Mouse (Mus musculus): ENCODE data around the gene Sf1. TPM values are rescaled to one million over a fixed set of nuclear protein-coding genes. Genes with fewer than 3 reads are reported as not detected.

The Sf1 gene
- polyA plus RNA-seq, 2 experiments from 2014 or later = 55.3 to 56.7 TPM

DNA sequence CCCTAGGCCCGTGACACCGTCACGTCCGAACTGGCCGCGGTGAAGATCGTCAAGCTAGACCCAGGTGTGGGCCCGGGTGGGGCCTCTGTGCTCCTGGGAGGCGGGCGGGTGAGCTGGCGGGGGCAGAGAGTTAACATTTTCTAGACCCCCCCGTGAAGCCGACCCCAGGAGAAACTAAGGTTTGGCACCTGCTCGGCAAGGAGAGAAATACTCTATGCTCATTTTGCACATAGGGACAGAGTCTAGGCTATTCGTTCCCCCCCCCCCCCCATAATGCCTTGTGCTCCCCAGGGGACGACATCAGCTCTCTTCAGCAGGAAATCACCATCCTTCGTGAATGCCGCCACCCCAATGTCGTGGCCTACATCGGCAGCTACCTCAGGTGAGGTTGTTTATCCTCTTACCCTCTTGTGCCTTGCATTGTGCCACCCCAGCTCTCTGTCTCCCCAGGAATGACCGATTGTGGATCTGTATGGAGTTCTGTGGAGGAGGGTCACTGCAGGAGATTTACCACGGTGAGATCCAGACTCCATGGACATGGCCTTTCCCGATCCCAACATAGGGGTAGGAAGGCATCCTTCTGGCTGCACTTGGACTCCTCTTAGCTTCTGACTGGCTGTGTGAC, 21.9 kb upstream of the Sf1 start:
- no peak for ATAC-seq

DNA sequence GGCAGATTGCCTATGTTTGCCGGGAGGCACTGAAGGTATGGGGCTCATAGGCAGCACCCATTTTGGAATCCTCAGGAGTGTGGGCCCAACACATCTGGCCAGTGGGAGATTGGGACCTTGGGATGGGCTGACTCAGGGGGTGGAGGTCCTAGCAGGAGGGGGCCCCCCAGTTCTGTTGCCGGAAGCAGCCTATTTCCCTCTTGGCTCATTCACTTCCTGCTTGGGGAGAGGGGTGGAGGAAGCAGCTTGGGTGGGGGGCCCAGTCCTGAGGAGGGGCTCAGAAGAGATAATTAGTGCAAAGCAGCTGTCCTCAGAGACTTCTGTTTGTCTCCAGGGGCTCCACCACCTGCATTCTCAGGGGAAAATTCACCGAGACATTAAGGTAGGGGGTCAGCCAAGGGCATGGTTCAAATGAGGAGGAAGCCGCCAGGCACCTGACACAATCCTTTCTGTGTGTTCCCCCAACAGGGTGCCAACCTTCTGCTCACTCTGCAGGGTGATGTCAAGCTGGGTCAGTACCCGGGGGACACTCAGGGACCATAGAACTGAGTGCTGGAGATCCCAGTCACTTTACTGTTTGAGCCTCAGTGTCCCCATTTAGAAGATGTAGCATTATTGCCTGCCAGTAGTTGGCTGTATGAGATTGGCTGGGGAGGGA, 21.1 kb upstream of the Sf1 start:
- no peak for ATAC-seq

DNA sequence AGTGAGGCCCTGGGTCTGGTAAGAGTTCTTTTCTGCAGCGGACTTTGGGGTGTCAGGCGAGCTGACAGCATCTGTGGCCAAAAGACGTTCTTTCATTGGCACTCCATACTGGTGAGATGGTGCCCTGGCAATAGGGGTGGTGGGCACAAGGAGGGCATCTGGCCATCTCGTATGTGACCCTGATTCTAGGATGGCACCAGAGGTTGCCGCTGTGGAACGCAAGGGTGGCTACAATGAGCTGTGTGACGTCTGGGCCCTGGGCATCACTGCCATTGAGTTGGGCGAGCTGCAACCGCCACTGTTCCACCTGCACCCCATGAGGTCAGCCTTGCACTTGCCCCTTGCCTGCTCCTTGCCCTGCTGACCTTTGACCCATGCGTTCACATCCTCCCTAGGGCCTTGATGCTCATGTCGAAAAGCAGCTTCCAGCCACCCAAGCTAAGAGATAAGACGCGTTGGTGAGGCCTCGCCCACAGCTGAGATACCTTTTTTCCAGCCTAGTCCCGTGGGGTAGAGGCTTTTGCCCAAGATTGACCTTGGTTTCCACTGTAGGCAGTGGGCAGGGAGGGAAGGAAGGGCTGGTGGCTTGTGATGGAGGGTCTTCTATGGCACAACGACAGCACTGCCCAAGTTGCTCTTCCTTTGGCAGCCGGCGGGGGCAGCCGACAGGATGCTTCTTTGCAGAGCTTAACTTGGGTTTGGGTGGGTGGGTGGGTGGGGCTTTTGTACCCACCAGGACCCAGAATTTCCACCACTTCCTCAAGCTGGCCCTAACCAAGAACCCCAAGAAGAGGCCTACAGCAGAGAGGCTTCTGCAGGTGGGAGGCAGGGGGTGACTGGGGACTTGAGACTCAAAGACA, 20.2 kb upstream of the Sf1 start:
- no peak for ATAC-seq

DNA sequence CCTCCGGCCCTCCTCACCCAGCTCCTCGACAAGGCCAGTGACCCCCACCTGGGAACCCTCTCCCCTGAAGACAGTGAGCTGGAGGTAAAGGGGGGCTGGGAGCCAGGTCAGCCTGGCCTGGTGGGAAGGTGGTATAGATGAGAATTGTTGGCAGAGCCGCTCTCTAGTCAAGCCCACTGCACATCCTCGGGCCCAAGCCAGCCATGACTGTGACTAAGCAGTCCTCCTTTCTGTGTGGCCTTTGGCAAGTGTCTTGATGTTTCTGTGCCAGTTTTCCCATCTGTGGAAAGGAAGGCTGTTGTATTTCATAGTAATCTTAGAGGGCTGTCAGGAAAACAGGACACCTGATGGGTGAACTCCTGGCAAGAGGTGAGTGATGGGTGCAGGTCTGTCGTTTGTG, 19.5 kb upstream of the Sf1 start:
- no peak for ATAC-seq

DNA sequence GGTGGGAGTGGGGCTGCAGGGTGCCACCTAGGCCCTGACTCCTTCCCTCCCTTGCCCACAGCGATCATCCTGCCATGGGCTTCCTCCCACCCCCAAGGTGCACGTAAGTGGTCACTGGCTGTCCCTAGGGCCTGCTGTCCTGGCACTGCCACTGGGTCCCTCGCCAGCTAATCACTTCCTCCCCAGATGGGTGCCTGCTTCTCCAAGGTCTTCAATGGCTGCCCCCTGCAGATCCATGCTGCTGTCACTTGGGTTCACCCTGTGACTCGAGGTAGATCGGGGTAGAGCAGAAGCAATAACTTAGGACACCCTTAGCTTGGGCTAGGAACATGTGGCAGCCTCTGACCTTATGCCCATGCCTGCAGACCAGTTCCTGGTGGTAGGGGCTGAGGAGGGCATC, 17.5 kb upstream of the Sf1 start:
- ATAC-seq = no peak

DNA sequence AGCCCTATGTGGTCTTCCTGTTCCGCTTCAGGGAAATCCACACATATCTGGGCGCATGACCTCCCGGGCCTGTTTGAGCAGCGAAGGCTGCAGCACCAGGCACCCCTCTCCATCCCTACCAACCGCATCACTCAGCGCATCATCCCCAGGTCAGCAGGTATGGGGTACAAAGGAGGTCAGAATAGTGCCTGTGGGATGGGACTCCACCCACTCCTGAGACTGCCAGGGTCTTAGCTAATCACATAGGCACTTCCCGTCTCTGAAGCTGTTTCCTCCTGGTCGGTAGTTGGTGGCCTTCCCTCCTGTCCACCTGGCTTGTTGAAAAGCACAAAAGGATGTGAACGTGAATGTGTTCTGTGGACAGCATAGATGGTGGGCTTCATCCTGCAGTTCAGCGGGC, 16.8 kb upstream of the Sf1 start:
- ATAC-seq = no peak

DNA sequence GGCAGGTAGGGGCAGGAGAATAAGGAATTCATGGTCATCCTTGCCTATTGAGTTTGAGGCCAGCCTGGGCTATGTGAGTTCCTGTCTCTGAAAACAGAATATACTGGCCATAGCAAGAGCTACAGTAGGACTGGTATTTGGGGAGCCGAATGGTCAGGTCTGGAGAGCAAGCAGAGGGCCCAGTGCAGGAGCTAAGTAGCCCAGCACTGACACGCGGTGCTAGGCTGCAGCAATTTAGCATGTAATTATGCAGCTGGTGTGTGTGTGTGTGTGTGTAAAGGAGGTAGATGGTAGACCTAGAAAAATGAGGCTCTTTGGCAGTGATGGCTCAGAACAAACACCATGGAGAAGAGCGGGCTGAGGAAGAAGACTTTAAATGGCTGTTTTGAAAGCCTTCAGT, 15.9 kb upstream of the Sf1 start:
- ATAC-seq = no peak

DNA sequence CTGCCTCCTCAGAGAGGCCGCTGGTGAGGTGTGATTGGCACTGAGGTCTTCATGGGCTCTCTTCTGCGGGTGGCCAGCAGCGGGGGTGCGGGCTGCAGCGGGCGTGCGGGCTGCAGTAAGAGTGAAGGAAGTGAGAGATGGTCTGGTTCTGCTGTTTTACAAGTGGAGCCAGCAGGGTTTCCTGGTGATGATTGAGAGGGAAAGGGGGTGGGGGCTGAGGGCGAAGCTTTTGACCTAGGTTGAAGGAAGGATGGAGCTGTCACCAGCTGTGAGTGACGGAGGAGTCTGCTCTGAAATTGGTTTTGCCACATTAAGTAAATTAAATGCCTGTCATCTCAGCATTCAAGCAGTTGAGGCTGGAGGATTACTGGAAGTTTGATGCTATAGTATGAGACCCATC, 14.8 kb upstream of the Sf1 start:
- no peak for ATAC-seq

DNA sequence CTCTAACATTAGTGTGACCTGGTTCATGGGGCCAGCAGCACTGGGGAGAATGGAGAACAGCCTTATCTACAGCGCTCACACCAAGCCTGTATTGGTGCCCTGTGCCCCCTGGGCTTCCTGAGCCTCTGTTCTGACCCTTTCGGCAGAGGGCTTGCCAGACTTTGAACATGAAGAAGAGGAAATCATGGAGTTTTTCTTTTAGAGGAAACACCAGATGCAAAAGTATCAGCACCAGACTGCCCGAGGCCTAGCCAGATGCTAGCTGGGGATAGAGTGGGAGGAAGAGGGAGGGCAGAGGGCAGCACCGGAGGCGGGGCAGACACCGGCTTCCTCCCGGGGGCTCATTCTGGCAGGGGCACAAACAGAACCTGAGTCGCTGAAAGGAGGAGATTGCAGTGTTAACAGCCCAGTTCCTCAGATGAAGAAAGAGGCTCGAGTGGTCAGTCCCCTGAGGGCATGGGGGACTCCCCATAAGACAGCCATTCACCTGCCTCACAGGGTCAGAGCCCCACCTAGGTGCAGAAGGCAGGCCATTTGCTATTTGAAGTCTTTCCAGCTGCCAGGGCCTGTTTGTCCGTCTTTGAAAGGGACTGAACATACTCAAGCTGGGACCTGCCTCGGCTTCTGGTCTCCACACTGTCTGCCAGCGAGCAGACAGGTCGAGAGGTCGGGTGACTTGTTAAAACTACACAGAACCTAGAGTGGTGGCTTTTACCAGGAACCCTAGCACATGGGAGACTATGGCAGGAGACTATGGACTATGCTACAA, 14.1 kb upstream of the Sf1 start:
- no peak for ATAC-seq

DNA sequence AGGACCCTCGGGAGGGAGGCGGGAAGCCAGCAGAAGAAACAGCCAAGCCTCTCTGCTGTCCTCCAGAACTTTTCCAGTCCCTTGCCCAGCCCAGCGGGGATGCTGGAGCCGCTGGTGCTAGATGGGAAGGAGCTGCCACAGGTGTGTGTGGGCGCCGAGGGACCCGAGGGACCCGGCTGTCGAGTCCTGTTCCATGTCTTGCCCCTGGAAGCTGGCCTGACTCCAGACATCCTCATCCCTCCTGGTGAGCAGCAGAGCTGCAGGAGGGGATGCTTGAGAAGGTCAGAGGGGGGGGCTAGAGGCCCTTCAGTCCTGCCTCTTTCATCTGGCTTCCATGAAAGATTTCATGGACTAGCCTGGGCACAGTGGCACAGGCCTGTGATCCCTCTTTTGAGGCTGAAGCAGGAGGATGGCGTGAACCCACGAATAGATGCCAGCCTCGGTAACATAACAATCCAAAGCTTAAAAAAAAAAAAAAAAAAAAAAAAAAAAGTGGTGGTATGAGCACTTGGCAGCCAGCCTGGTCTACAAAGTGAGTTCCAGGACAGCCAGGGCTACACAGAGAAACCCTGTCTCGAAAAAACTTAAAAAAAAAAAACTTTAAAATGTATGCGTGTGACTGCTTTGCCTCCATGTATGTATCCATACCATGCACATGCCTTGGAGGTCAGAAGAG, 11.9 kb upstream of the Sf1 start:
- ATAC-seq = no peak

DNA sequence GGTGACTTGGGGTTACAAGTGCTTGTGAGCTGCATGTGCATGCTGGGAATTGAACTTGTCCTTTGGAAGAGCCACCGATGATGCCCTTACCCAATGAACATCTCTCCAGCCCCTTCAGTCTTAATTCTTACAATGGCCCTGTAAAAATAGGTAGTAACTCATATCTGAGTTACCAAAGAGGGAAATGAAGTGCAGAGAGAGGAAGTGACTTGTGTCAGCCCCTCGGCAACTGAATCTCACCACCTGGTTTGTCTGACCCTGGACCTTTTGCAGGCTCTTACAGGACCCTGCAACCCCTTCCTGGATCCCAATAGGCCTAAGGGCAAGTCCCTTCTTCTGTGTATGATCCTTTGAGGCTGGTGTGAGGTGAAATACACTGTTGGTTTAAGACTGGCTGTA, 11.4 kb upstream of the Sf1 start:
- ATAC-seq = no peak

DNA sequence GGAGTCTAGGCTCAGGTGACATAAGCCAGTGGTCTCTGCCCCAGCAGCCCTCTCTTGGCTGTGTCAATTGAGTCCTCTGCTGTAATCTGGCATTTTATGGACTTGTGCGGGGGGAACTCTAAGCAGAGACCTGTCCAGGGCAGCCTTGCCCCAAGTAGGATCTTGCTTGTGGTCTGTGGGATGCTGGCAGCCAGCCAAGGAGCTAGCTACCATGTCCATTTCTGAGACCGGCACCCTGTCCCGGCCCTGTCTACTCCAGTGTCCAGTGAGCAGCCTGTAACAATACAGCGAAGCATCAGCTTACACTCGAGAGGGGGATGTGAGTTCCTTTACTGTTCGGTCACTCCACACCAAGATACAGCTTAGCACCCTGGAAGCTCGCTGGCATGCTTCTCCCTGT, 9.5 kb upstream of the Sf1 start:
- ATAC-seq = no peak

DNA sequence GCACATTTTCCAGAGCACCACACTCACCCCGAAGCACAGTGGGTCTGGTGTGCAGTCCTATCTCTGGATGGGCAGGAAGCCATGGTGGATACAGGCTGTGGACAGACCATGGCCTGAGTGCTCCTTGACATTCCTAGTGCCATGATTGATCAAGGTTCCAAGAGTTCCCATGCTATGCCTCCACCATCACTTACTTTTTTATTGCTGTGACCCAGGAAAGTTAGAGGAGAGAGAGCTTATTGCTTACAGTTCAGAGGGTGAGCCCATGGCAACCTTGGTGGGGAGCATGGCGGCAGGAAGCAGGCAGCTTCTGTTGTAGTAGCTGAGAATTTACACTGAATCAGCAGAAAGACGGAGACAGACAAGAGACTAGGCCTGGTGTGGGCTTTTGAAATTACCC, 2.2 kb upstream of the Sf1 start:
- ATAC-seq = no peak

DNA sequence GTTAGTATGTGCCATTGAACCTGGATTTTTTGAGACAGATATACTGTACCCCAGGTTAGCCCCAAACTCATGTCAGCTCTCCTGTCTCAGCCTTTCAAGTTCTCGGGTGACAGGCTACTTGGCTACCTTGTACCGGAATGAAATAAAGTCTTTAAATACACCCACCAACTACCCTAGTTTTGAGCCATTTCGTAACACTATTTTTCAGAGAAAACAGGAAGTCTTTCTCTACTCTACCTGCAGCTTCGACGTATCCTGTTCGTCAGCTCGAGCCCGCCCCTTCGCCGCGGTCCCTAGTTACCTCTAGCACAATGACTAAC, 439 bp upstream of the Sf1 start:
- ATAC-seq = peak; percentile 75

DNA sequence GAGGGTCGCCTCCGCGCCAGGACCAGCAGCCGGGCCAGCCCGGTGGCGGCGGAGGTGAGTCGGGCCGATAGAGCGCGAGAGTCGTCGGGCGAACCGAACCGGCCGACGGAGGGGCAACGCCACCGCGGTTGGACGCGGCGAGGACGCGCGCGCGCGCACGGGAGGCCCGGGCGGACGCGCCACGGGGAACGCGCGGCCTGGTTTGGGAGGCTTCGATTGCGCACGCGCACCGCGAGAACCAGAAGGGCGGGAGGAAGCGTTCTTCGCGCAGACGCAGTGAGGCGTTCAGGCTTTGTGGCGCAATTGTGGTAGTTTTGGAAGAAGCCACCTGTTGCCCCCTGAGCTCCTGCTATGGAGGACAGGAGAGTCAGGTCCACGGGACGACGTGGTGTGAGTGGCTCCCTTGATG, 831 bp downstream of the Sf1 start:
- ATAC-seq = peak; percentile 4

DNA sequence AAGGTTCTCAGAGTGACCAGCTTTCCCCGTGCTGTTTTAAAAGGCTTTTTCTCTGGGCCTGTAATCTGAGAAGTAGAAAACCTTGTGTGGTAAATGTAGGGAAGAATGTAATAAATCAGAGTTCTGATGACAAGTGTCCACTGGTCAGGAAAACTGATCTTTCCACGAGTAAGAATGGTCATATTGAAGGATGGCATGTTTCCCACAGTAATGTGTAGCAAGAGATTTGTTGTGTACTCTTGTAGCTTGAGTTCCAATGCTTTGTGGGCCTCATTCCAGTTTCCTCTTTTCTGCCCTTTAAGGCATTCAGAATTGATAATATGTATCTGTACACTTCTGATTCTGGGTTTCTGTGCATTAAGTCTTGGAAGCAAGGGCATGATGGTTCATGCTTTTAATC, 1.4 kb downstream of the Sf1 start:
- ATAC-seq = no peak

DNA sequence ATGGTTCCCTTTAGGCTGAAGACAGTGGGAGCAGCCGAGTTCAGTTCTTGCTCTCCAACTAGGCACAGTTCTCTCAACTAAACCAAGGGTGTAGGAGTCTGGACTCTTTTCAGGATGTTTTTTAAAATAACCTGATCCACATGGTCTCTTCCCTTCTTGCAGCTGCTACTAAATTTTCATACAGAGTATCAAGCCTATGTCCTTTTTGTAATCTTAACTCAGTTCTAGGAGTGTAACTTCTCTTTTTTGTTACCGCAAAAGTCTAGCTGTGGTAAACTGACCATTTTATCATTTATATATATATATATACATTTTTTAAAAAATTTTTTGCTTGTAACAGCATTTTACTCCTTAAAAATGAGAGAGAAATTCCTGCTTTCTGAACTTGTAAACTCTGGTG, 6.7 kb downstream of the Sf1 start:
- no peak for ATAC-seq

DNA sequence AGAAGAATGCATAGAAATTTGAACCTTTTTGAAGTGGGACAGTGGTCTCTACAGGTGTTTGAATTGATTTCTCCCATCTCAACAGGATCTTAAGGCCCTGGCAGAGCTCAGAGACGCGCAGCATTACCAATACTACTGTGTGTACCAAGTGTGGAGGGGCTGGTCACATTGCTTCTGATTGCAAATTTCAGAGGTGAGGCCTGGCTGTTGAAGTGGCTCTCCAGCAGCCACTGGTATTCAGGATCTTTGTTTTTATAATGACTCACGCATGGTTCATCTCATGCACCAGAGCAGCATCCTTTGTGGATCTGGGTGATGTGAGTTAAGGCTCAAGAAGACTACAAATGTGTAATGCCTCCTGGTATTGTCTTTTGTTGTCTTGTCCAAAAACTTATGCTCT, 8.9 kb downstream of the Sf1 start:
- ATAC-seq = no peak

DNA sequence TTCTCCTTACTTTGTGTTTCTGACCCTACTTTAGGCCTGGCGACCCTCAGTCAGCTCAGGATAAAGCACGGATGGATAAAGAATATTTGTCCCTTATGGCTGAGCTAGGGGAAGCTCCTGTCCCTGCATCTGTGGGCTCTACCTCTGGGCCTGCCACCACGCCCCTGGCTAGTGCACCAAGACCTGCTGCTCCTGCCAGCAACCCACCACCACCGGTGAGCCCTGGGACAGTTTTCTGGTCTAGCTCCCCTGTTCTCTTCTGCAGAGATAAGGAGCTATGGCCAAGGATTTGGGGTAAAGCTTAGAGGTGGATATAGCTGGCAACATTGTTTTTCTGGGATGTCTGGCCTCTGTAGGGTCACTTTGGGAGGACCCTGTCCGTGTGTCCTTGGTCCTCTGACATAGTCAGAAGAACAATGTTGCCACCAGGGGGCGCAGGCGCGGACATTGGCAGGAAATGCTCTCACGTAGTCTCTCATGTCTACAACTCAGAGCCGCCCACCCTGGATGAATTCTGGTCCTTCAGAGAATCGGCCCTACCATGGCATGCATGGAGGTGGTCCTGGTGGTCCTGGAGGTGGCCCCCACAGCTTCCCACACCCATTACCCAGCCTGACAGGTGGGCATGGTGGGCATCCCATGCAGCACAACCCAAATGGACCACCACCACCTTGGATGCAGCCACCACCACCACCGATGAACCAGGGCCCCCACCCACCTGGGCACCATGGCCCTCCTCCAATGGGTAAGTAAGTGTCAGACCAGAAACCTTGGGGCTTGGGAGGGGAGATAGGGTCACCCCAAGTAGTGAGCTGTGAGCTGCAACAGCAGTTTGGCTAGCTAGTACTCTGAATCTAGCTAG, 10.3 kb downstream of the Sf1 start:
- peak; percentile 64 for ATAC-seq

DNA sequence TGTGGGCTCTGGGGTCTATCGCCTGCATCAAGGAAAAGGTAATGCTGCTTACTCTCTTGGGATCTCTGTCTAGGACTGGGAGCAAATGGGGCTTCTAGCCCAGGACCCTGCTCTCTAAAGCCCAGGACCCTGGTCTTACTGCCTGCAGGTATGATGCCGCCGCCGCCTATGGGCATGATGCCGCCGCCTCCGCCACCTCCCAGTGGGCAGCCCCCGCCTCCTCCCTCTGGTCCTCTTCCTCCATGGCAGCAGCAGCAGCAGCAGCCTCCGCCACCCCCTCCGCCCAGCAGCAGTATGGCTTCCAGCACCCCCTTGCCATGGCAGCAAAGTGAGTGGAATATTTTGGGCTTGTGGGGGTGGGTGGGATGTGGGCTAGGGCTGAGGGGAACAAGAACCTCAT, 11.1 kb downstream of the Sf1 start:
- ATAC-seq = no peak

DNA sequence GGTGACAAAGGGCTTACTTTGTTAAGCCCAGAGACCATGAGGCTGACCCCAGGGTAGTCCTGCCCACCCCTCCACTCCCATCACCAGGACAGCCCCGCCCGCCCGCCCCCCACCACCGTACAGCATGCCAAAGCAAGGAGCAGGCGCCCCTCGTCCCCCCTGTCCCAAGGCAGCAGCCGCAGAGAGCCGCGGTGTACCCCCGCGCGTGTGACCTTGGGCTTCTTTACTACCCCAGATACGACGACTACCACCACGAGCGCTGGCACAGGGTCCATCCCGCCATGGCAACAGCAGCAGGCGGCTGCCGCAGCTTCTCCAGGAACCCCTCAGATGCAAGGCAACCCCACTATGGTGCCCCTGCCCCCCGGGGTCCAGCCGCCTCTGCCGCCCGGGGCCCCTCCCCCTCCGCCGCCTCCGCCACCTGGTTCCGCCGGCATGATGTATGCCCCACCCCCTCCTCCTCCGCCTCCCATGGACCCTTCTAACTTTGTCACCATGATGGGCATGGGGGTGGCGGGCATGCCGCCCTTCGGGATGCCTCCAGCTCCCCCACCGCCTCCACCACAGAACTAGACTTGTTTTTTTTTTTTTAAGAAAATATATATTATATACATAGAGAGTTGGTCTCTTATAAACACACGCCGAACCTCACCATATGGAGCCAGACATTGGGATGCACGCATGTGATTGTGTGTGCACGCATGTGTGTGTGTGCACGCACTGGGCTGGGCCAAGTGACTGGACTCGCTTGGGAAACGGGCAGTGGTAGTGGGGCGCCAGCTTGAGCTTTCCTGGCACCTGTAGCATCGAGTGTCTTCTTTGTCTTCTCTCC, 12.1 kb downstream of the Sf1 start:
- no peak for ATAC-seq

All from CD4-positive, CD25-positive, alpha-beta regulatory T cell, adult 4 months (primary cell).